Mouse (Mus musculus) retina, adult 2 months (tissue): ENCODE measurements at regions not wholly inside any gene's neighbourhood (a gene's known extent, or its start where the extent isn't known, plus 50 kb on each side); places are given as distances from the start of the nearest gene placed in this dataset.
"Not testable (repeated sequence)": the region's sequence is repeated elsewhere in the genome, so short reads cannot be mapped to it uniquely, and the experiment has no call there.

Experiments
- DNase-seq: peaks from one replicate; pipeline ENCODE4 v3.0.0-alpha.2; 2012; ENCODE audit warnings: low read depth, low spot score

DNA sequence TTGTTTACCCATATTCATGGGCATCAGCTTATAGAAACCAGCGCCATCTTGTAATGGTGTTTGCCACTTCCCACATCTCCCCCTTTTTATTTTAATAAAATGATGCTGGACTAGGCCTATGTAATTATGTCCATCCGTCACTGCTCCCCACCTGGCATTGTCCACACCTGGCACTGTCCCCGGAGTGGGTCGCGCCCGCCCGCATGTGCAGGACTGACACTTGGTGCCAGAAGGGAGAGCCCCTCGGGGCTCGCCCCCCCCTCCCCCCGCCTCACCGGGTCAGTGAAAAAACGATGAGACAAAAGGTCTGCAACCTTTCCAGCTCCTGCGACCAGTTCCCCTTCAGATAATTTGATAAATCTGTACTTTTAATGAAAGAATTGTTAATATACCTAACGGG, 450.8 kb upstream of the Epha6 start:
- DNase-seq = not testable (repeated sequence)

- DNase-seq = peak; percentile 13
Measured at GRCm38 (mm10) chr16:61041140-61041586, 435.8 kb upstream of the Epha6 start.
